Comparison of ENCODE assay signal across 10 mouse cellular contexts in the genomic region with DNA sequence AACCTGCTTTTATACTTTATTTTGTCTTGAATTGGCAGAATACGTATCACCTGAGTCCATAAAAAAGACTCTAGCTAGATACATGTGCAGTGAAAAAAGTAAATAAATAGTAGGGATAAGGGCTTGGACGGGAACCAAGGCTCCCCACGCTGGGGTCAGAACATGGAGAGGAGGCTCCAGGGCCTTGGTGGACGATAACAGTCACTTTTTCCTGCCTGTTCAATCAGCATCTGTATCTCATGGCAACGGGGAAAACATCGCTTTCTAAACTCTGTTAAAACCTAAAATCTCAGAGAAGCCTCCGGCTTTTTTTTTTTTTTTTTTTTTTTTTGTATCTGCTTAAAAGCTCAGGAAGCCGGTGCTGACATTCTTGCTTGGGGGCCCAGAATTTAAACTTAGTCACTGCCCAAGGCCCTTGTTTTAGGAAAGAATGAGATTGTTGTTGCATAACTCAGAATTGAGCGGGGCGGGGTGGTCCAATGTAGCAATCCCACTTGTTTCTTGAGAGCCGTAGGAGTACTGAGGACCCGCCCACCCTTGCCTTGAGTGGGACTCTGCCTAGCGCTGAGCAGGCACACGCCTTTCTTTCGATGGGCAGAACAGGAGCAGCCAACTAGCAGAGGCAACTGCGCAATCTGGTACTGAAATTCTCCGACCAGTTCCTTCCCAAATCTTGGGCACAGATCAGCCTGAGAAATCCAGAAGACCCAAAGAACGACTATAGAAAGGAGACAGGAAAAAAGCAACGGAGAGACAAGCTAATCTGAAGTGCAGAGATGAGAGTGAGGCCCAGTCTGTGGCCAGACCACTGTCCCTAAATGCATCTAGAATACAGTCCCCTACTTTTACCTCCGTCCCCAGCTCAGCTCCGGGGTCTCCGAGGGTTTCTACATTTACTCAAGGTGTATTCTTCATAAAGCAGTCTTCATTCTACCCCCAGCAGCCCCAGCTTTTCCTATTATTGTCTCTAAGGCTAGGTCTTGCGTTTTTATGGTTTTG. TPM values are rescaled to one million over a fixed set of nuclear protein-coding genes. Genes with fewer than 3 reads are reported as not detected.
DNase-seq lines count a peak whose midpoint lies in the region; ATAC-seq and TF ChIP-seq lines count a peak whose summit lies in the region.
"Had no signal": no experiment of that assay in that cellular context is flagged by ENCODE, and none has a peak within 500 bp of the region (broad histone marks: within the 10 kb centered on the region; RNA-seq: fewer than 3 reads in every experiment).

No protein-coding gene starts in this region.

- 51% methylated on average over 23 of the region's 23 CpGs for WGBS in kidney, postnatal 0 days
- WGBS in lung, postnatal 0 days = 36% methylated on average over 23 of the region's 23 CpGs
- 56% methylated on average over 23 of the region's 23 CpGs for WGBS in liver, postnatal 0 days (ENCODE audit: insufficient replicate concordance)

- TF ChIP-seq RAD21 in MEL (IDR thresholded peaks at IDR 0.05; ENCODE audit: low read depth, low read length) = no peak

- no peak for ATAC-seq in kidney, postnatal 0 days (replicated peaks; ENCODE audit: low FRiP score, low read depth)
- ATAC-seq in lung, postnatal 0 days = peak; percentile 96
- ATAC-seq in inflammation-experienced regulatory T-cells, adult 6 months = no peak
- no peak for ATAC-seq in liver, postnatal 0 days
- ATAC-seq: forebrain, embryonic 14.5 days had no signal

- DNase-seq in kidney, postnatal 0 days (ENCODE audit: low spot score) = no peak
- DNase-seq in kidney, postnatal 36 days = no peak
- no peak for DNase-seq in MEL (ENCODE audit: low read depth, low spot score)
- peak; percentile 87 for DNase-seq in fibroblast of lung, adult 2 months (ENCODE audit: low read depth)
- peak; percentile 97 for DNase-seq in lung, postnatal 0 days (ENCODE audit: low spot score)
- no peak for DNase-seq in natural killer cell, adult 2 months (ENCODE audit: low spot score in 2 of 2)
- DNase-seq in liver, postnatal 0 days = no peak

- no peaks in the 10 kb centered on the region for H3K9me3 ChIP-seq in kidney, postnatal 0 days (replicated peaks; ENCODE audit: low read length)
- H3K9me3 ChIP-seq in MEL (replicated peaks; ENCODE audit: insufficient read depth, low read length) = no peaks in the 10 kb centered on the region
- H3K9me3 ChIP-seq in lung, postnatal 0 days (ENCODE audit: low read length) = no peaks in the 10 kb centered on the region
- H3K9me3 ChIP-seq in liver, postnatal 0 days (ENCODE audit: low read length) = no peaks in the 10 kb centered on the region
- H3K9me3 ChIP-seq: limb, embryonic 12.5 days had no signal

- H3K27ac ChIP-seq in kidney, postnatal 0 days = no peak overlapping the region
- no peak overlapping the region for H3K27ac ChIP-seq in MEL (ENCODE audit: control insufficient read depth, low read depth, low read length)
- peak overlapping the region; percentile 82 for H3K27ac ChIP-seq in lung, postnatal 0 days (ENCODE audit: low read length)
- H3K27ac ChIP-seq in liver, postnatal 0 days (ENCODE audit: low read depth) = no peak overlapping the region
- H3K27ac ChIP-seq: limb, embryonic 12.5 days had no signal

- no peak overlapping the region for H3K4me3 ChIP-seq in kidney, postnatal 0 days (replicated peaks; ENCODE audit: low read depth, low read length)
- H3K4me3 ChIP-seq in MEL (ENCODE audit: control insufficient read depth in 1 of 2, insufficient read depth in 1 of 2, low read depth in 2 of 2, low read length in 2 of 2) = no peak overlapping the region
- H3K4me3 ChIP-seq in lung, postnatal 0 days (ENCODE audit: low read depth, low read length) = 0 out of 2 replicates have a peak overlapping the region, but pooled peaks have one; percentile 10
- no peak overlapping the region for H3K4me3 ChIP-seq in liver, postnatal 0 days (ENCODE audit: low read depth, low read length)

- peak overlapping the region; percentile 56 for H3K4me2 ChIP-seq in kidney, postnatal 0 days (ENCODE audit: low read length)
- peak overlapping the region; percentile 59 for H3K4me2 ChIP-seq in lung, postnatal 0 days (replicated peaks; ENCODE audit: low read depth, low read length)
- H3K4me2 ChIP-seq in liver, postnatal 0 days (ENCODE audit: low read depth, low read length) = no peak overlapping the region

- H3K79me2 ChIP-seq in MEL (ENCODE audit: control insufficient read depth, insufficient read depth, low read length, poor library complexity) = no peaks in the 10 kb centered on the region

- H3K27me3 ChIP-seq in kidney, postnatal 0 days (ENCODE audit: insufficient read depth, low read length) = 0 out of 2 replicates have a peak, but pooled peaks cover 5% of the 10 kb centered on the region
- no peaks in the 10 kb centered on the region for H3K27me3 ChIP-seq in MEL (ENCODE audit: control insufficient read depth in 1 of 2, insufficient read depth in 2 of 2, low read length in 2 of 2)
- H3K27me3 ChIP-seq in lung, postnatal 0 days (replicated peaks; ENCODE audit: insufficient read depth, low read length) = no peaks in the 10 kb centered on the region; the same call in 1 of the 2 replicates
- H3K27me3 ChIP-seq in liver, postnatal 0 days (ENCODE audit: insufficient read depth, low read length) = peaks cover 29% of the 10 kb centered on the region; the same call in 1 of the 2 replicates

- peaks cover 11% of the 10 kb centered on the region for H3K4me1 ChIP-seq in kidney, postnatal 0 days (replicated peaks; ENCODE audit: insufficient read depth, low read length)
- H3K4me1 ChIP-seq in MEL (ENCODE audit: control insufficient read depth in 1 of 2, insufficient read depth in 2 of 2, low read length in 2 of 2) = peaks cover 6 to 14% of the 10 kb centered on the region in 2 experiments
- H3K4me1 ChIP-seq in lung, postnatal 0 days (ENCODE audit: insufficient read depth, low read depth, low read length) = peaks cover 7% of the 10 kb centered on the region; the same call in 1 of the 2 replicates
- peaks cover 4% of the 10 kb centered on the region; the same call in 1 of the 2 replicates for H3K4me1 ChIP-seq in liver, postnatal 0 days (ENCODE audit: insufficient read depth)

- TF ChIP-seq EP300 in MEL (IDR thresholded peaks at IDR 0.05; ENCODE audit: low read depth in 1 of 2, low read length in 2 of 2) = no peak
- peak; percentile 93 for TF ChIP-seq EP300 in lung, postnatal 0 days (IDR thresholded peaks at IDR 0.05)
- no peak for TF ChIP-seq EP300 in liver, postnatal 0 days (IDR thresholded peaks at IDR 0.05; ENCODE audit: low read depth)

- no peaks in the 10 kb centered on the region for H3K36me3 ChIP-seq in kidney, postnatal 0 days (ENCODE audit: insufficient read depth, low read length)
- H3K36me3 ChIP-seq in MEL (ENCODE audit: control insufficient read depth in 1 of 2, insufficient read depth in 2 of 2, low read length in 2 of 2) = peaks cover 0 to 14% of the 10 kb centered on the region in 2 experiments; a peak in 2 of 4 replicates
- H3K36me3 ChIP-seq in lung, postnatal 0 days (ENCODE audit: insufficient read depth, low read length) = no peaks in the 10 kb centered on the region
- no peaks in the 10 kb centered on the region for H3K36me3 ChIP-seq in liver, postnatal 0 days (replicated peaks; ENCODE audit: insufficient read depth, low read length)
- H3K36me3 ChIP-seq: limb, embryonic 12.5 days had no signal

- no peak overlapping the region for H3K9ac ChIP-seq in kidney, postnatal 0 days (ENCODE audit: low read depth, low read length)
- H3K9ac ChIP-seq in MEL (ENCODE audit: control insufficient read depth, low read depth, low read length, poor library complexity, severe bottlenecking) = no peak overlapping the region
- 0 out of 2 replicates have a peak overlapping the region, but pooled peaks have one; percentile 12 for H3K9ac ChIP-seq in lung, postnatal 0 days (replicated peaks; ENCODE audit: low read depth)
- no peak overlapping the region for H3K9ac ChIP-seq in liver, postnatal 0 days (replicated peaks)

- TF ChIP-seq CTCF in kidney, postnatal 0 days (IDR thresholded peaks at IDR 0.05; ENCODE audit: low read depth) = no peak
- no peak for TF ChIP-seq CTCF in MEL (IDR thresholded peaks at IDR 0.05 in 2 of 3, conservative IDR thresholded peaks at IDR 0.05 in 1 of 3; ENCODE audit: control insufficient read depth in 1 of 3, insufficient read depth in 1 of 3, low read depth in 2 of 3, low read length in 3 of 3, poor library complexity in 1 of 3, severe bottlenecking in 1 of 3)
- TF ChIP-seq CTCF in lung, postnatal 0 days (IDR thresholded peaks at IDR 0.05) = no peak
- TF ChIP-seq CTCF in liver, postnatal 0 days (IDR thresholded peaks at IDR 0.05; ENCODE audit: low read depth) = no peak

- no peak for TF ChIP-seq POLR2A in MEL (IDR thresholded peaks at IDR 0.05; ENCODE audit: control insufficient read depth in 1 of 2, insufficient read depth in 1 of 2, low read depth in 1 of 2, low read length in 2 of 2, poor library complexity in 1 of 2)

RNA-seq across cellular contexts. Expression of a gene that starts 0.9 kb away (rescaled TPM):
- 20.5 and 28.3 TPM in 2 replicates for polyA plus RNA-seq in kidney, postnatal 0 days (2015; fragmentation: Nextera tagmentation; extraction: Ambion mirVana)
- total RNA-seq in MEL (2012; rRNA removed) = 0.65 and 1.1 TPM in 2 replicates
- polyA plus RNA-seq in MEL (2012; ENCODE audit: insufficient read depth in 1 of 2, insufficient read length in 2 of 2, low read depth in 1 of 2, low replicate concordance in 2 of 2, missing spikeins in 1 of 2) = 1 to 10 TPM in 1 of 2 experiments, not detected in 1; 1.8 TPM
- polyA plus RNA-seq in lung, postnatal 0 days (2015; fragmentation: Nextera tagmentation; extraction: Ambion mirVana) = 109 and 123 TPM in 2 replicates
- under 1 TPM in 1 of 3 experiments, not detected in 2; 0.33 TPM for polyA plus RNA-seq in inflammation-experienced regulatory T-cells, adult 6 months (2017; shearing (Covaris generic))
- polyA plus RNA-seq in liver, postnatal 0 days (2015; fragmentation: Nextera tagmentation; extraction: Ambion mirVana) = 4.8 and 5.9 TPM in 2 replicates

RNA-seq across cellular contexts. Expression of a gene that starts 7.1 kb away (rescaled TPM):
- 0.28 and 0.34 TPM in 2 replicates for polyA plus RNA-seq in kidney, postnatal 0 days (2015; fragmentation: Nextera tagmentation; extraction: Ambion mirVana)
- total RNA-seq in MEL (2012; rRNA removed) = 20.0 and 31.0 TPM in 2 replicates
- polyA plus RNA-seq in MEL (2012; ENCODE audit: insufficient read depth in 1 of 2, insufficient read length in 2 of 2, low read depth in 1 of 2, low replicate concordance in 2 of 2, missing spikeins in 1 of 2) = 10 to 100 TPM in 1 of 2 experiments, not detected in 1; 44.8 TPM
- 0.08 and 0.16 TPM in 2 replicates for polyA plus RNA-seq in lung, postnatal 0 days (2015; fragmentation: Nextera tagmentation; extraction: Ambion mirVana)
- polyA plus RNA-seq in inflammation-experienced regulatory T-cells, adult 6 months (2017; shearing (Covaris generic)) = 1 to 10 TPM in 2 of 3 experiments, under 1 TPM in 1; 0.94 to 4.9 (median 1.3) TPM
- 10.9 and 13.6 TPM in 2 replicates for polyA plus RNA-seq in liver, postnatal 0 days (2015; fragmentation: Nextera tagmentation; extraction: Ambion mirVana)
- polyA plus RNA-seq: forebrain, embryonic 14.5 days; limb, embryonic 12.5 days had no signal

RNA-seq across cellular contexts. Expression of a gene that starts 7.2 kb away (rescaled TPM):
- 14.3 and 16.6 TPM in 2 replicates for polyA plus RNA-seq in kidney, postnatal 0 days (2015; fragmentation: Nextera tagmentation; extraction: Ambion mirVana)
- 26.5 and 29.3 TPM in 2 replicates for total RNA-seq in MEL (2012; rRNA removed)
- polyA plus RNA-seq in MEL (2012; ENCODE audit: insufficient read depth in 1 of 2, insufficient read length in 2 of 2, low read depth in 1 of 2, low replicate concordance in 2 of 2, missing spikeins in 1 of 2) = 10 to 100 TPM in 1 of 2 experiments, not detected in 1; 35.4 TPM
- 20.4 and 22.2 TPM in 2 replicates for polyA plus RNA-seq in lung, postnatal 0 days (2015; fragmentation: Nextera tagmentation; extraction: Ambion mirVana)
- 10 to 100 TPM; 32.1 to 44.8 (median 33.6) TPM for polyA plus RNA-seq in inflammation-experienced regulatory T-cells, adult 6 months (2017; shearing (Covaris generic))
- polyA plus RNA-seq in liver, postnatal 0 days (2015; fragmentation: Nextera tagmentation; extraction: Ambion mirVana) = 9.2 and 10.0 TPM in 2 replicates

RNA-seq across cellular contexts. Expression of a gene that starts 43.0 kb away (rescaled TPM):
- polyA plus RNA-seq in kidney, postnatal 0 days (2015; fragmentation: Nextera tagmentation; extraction: Ambion mirVana) = 34.4 and 35.8 TPM in 2 replicates
- 0.16 and 0.42 TPM in 2 replicates for total RNA-seq in MEL (2012; rRNA removed)
- 1 to 10 TPM in 1 of 2 experiments, not detected in 1; 3.1 TPM for polyA plus RNA-seq in MEL (2012; ENCODE audit: insufficient read depth in 1 of 2, insufficient read length in 2 of 2, low read depth in 1 of 2, low replicate concordance in 2 of 2, missing spikeins in 1 of 2)
- polyA plus RNA-seq in lung, postnatal 0 days (2015; fragmentation: Nextera tagmentation; extraction: Ambion mirVana) = 48.7 and 51.6 TPM in 2 replicates
- polyA plus RNA-seq in inflammation-experienced regulatory T-cells, adult 6 months (2017; shearing (Covaris generic)) = 1 to 10 TPM; 3.3 to 4.2 (median 3.8) TPM
- polyA plus RNA-seq in liver, postnatal 0 days (2015; fragmentation: Nextera tagmentation; extraction: Ambion mirVana) = 9.2 TPM in 2 replicates

RNA-seq across cellular contexts. Expression of a gene that starts 59.8 kb away (rescaled TPM):
- 45.4 and 49.0 TPM in 2 replicates for polyA plus RNA-seq in kidney, postnatal 0 days (2015; fragmentation: Nextera tagmentation; extraction: Ambion mirVana)
- total RNA-seq in MEL (2012; rRNA removed) = 39.9 and 40.5 TPM in 2 replicates
- 10 to 100 TPM in 1 of 2 experiments, not detected in 1; 50.1 TPM for polyA plus RNA-seq in MEL (2012; ENCODE audit: insufficient read depth in 1 of 2, insufficient read length in 2 of 2, low read depth in 1 of 2, low replicate concordance in 2 of 2, missing spikeins in 1 of 2)
- 31.9 and 33.9 TPM in 2 replicates for polyA plus RNA-seq in lung, postnatal 0 days (2015; fragmentation: Nextera tagmentation; extraction: Ambion mirVana)
- 10 to 100 TPM; 20.3 to 33.3 (median 25.5) TPM for polyA plus RNA-seq in inflammation-experienced regulatory T-cells, adult 6 months (2017; shearing (Covaris generic))
- polyA plus RNA-seq in liver, postnatal 0 days (2015; fragmentation: Nextera tagmentation; extraction: Ambion mirVana) = 10.7 and 11.6 TPM in 2 replicates

Comparison
In these comparisons a context has a peak if more than half of its experiments do, and no peak if none do; other contexts are left out.
1. DNase-seq: peak in fibroblast of lung, adult 2 months (single experiment) and lung, postnatal 0 days (single experiment); none in kidney, postnatal 0 days (single experiment), kidney, postnatal 36 days (0 of 2), MEL (single experiment), natural killer cell, adult 2 months (0 of 2) and liver, postnatal 0 days (single experiment).